11 mouse cellular contexts compared by ENCODE assay signal in the genomic region with DNA sequence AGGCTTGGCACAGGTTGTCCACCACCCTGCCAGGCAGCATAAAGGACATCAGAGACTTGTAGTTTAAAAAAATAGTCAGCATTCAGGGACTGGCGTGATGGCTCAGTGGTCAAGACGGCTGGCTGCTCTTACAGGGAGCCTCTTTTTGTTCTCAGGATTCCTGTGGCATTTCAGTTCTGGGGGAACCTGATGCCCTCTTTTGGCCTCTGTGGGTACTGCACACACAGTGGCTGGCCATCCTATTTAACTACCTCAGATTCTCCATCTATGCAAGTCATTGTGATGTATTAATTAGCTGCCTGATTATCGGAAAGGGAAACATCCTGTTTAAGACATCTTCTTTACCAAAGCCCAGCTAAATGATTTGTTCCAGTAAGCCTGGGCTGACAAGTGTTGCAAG.
DNase-seq lines count a peak whose midpoint lies in the region; ATAC-seq and TF ChIP-seq lines count a peak whose summit lies in the region.
"Had no signal": no experiment of that assay in that cellular context is flagged by ENCODE, and none has a peak within 500 bp of the region (broad histone marks: within the 10 kb centered on the region; RNA-seq: fewer than 3 reads in every experiment).

No protein-coding gene starts in this region.

- no peaks in the 10 kb centered on the region for H3K4me1 ChIP-seq in hindbrain, postnatal 0 days (ENCODE audit: insufficient read depth, low read length)
- no peaks in the 10 kb centered on the region for H3K4me1 ChIP-seq in hindbrain, embryonic 14.5 days (replicated peaks; ENCODE audit: control insufficient read depth, insufficient read depth, low read length)
- no peaks in the 10 kb centered on the region for H3K4me1 ChIP-seq in midbrain, embryonic 14.5 days (ENCODE audit: control insufficient read depth, insufficient read depth, low read length)
- H3K4me1 ChIP-seq in midbrain, embryonic 11.5 days (ENCODE audit: control insufficient read depth, insufficient read depth, low read length): no peaks in the 10 kb centered on the region
- H3K4me1 ChIP-seq: liver, embryonic 13.5 days had no signal

- H3K27me3 ChIP-seq in hindbrain, postnatal 0 days (ENCODE audit: insufficient read depth, low read length): no peaks in the 10 kb centered on the region
- H3K27me3 ChIP-seq in hindbrain, embryonic 14.5 days (ENCODE audit: control insufficient read depth, insufficient read depth, low read length): no peaks in the 10 kb centered on the region
- H3K27me3 ChIP-seq in midbrain, embryonic 14.5 days (ENCODE audit: control insufficient read depth, insufficient read depth, low read length): no peaks in the 10 kb centered on the region
- no peaks in the 10 kb centered on the region for H3K27me3 ChIP-seq in midbrain, embryonic 11.5 days (ENCODE audit: control insufficient read depth, insufficient read depth, low read length)
- H3K27me3 ChIP-seq: forebrain, embryonic 15.5 days; liver, embryonic 13.5 days had no signal

- no peak overlapping the region for H3K4me2 ChIP-seq in hindbrain, postnatal 0 days (ENCODE audit: low read depth, low read length)
- no peak overlapping the region for H3K4me2 ChIP-seq in hindbrain, embryonic 14.5 days (replicated peaks)
- H3K4me2 ChIP-seq in midbrain, embryonic 14.5 days (ENCODE audit: low read length): no peak overlapping the region
- H3K4me2 ChIP-seq in midbrain, embryonic 11.5 days: no peak overlapping the region
- H3K4me2 ChIP-seq: forebrain, embryonic 15.5 days; liver, embryonic 13.5 days had no signal

- TF ChIP-seq CTCF in hindbrain, postnatal 0 days (IDR thresholded peaks at IDR 0.05; ENCODE audit: low read depth): peak; percentile 63

- H3K4me3 ChIP-seq in hindbrain, postnatal 0 days (ENCODE audit: low read length): no peak overlapping the region
- H3K4me3 ChIP-seq in hindbrain, embryonic 14.5 days (replicated peaks; ENCODE audit: low read length): no peak overlapping the region
- H3K4me3 ChIP-seq in midbrain, embryonic 14.5 days (replicated peaks; ENCODE audit: low read depth, low read length): no peak overlapping the region
- no peak overlapping the region for H3K4me3 ChIP-seq in midbrain, embryonic 11.5 days (ENCODE audit: low read depth, low read length)
- H3K4me3 ChIP-seq: forebrain, embryonic 15.5 days; liver, embryonic 13.5 days had no signal

- no peak overlapping the region for H3K27ac ChIP-seq in hindbrain, postnatal 0 days
- no peak overlapping the region for H3K27ac ChIP-seq in hindbrain, embryonic 14.5 days
- no peak overlapping the region for H3K27ac ChIP-seq in midbrain, embryonic 14.5 days (replicated peaks; ENCODE audit: low read depth, low read length)
- no peak overlapping the region for H3K27ac ChIP-seq in midbrain, embryonic 11.5 days (ENCODE audit: low read depth, low read length)
- H3K27ac ChIP-seq: forebrain, embryonic 15.5 days; liver, embryonic 13.5 days had no signal

- no peak for DNase-seq in hindbrain, postnatal 0 days (ENCODE audit: low spot score)
- DNase-seq in hindbrain, embryonic 14.5 days (ENCODE audit: low spot score): no peak
- peak; percentile 18 for DNase-seq in midbrain, embryonic 14.5 days
- no peak for DNase-seq in midbrain, embryonic 11.5 days (ENCODE audit: low spot score, missing footprints)
- DNase-seq in R1 (ENCODE audit: low read depth, low spot score) (peak; percentile 77), adipocyte (ENCODE audit: low spot score) (no peak)
- DNase-seq in naive thymus-derived CD4-positive, alpha-beta T cell, adult 2 months (ENCODE audit: low read depth): peak; percentile 20
- no peak for DNase-seq in heart, adult 11 months
- DNase-seq: liver, embryonic 13.5 days; right cerebral cortex, postnatal 25 days had no signal

- 73% methylated on average over 3 of the region's 3 CpGs for WGBS in hindbrain, postnatal 0 days
- 79% methylated on average over 3 of the region's 3 CpGs for WGBS in hindbrain, embryonic 14.5 days
- WGBS in midbrain, embryonic 14.5 days: 57% methylated on average over 3 of the region's 3 CpGs
- WGBS in midbrain, embryonic 11.5 days: 72% methylated on average over 3 of the region's 3 CpGs

- ATAC-seq in hindbrain, postnatal 0 days: no peak
- ATAC-seq in hindbrain, embryonic 14.5 days (ENCODE audit: low FRiP score): no peak
- ATAC-seq in midbrain, embryonic 14.5 days (ENCODE audit: low FRiP score, low TSS enrichment): no peak
- ATAC-seq in midbrain, embryonic 11.5 days (ENCODE audit: low FRiP score): no peak
- ATAC-seq: forebrain, embryonic 15.5 days had no signal

- H3K9ac ChIP-seq in hindbrain, postnatal 0 days (replicated peaks; ENCODE audit: low read length): no peak overlapping the region
- H3K9ac ChIP-seq in hindbrain, embryonic 14.5 days: no peak overlapping the region
- H3K9ac ChIP-seq in midbrain, embryonic 14.5 days (replicated peaks; ENCODE audit: low read length): no peak overlapping the region
- no peak overlapping the region for H3K9ac ChIP-seq in midbrain, embryonic 11.5 days (ENCODE audit: low read length)
- H3K9ac ChIP-seq: forebrain, embryonic 15.5 days; liver, embryonic 13.5 days had no signal

- no peaks in the 10 kb centered on the region for H3K9me3 ChIP-seq in hindbrain, postnatal 0 days (ENCODE audit: low read length)
- no peaks in the 10 kb centered on the region for H3K9me3 ChIP-seq in hindbrain, embryonic 14.5 days (ENCODE audit: control insufficient read depth, low read length)
- H3K9me3 ChIP-seq in midbrain, embryonic 14.5 days (ENCODE audit: control insufficient read depth, low read length): no peaks in the 10 kb centered on the region
- no peaks in the 10 kb centered on the region for H3K9me3 ChIP-seq in midbrain, embryonic 11.5 days (ENCODE audit: control insufficient read depth, low read length)
- H3K9me3 ChIP-seq: forebrain, embryonic 15.5 days; liver, embryonic 13.5 days had no signal

- H3K36me3 ChIP-seq in hindbrain, postnatal 0 days (ENCODE audit: insufficient read depth, low read length): no peaks in the 10 kb centered on the region
- H3K36me3 ChIP-seq in hindbrain, embryonic 14.5 days (replicated peaks; ENCODE audit: control insufficient read depth, insufficient read depth): no peaks in the 10 kb centered on the region
- no peaks in the 10 kb centered on the region for H3K36me3 ChIP-seq in midbrain, embryonic 14.5 days (ENCODE audit: control insufficient read depth, insufficient read depth, low read length)
- H3K36me3 ChIP-seq in midbrain, embryonic 11.5 days (ENCODE audit: control insufficient read depth, insufficient read depth, low read length): no peaks in the 10 kb centered on the region
- H3K36me3 ChIP-seq: forebrain, embryonic 15.5 days; liver, embryonic 13.5 days had no signal

Comparison
In these comparisons a context has a peak if more than half of its experiments do, and no peak if none do; other contexts are left out.
1. DNase-seq: peak in midbrain, embryonic 14.5 days (single experiment), R1 (single experiment) and naive thymus-derived CD4-positive, alpha-beta T cell, adult 2 months (single experiment); none in hindbrain, postnatal 0 days (single experiment), hindbrain, embryonic 14.5 days (single experiment), midbrain, embryonic 11.5 days (single experiment), adipocyte (single experiment) and heart, adult 11 months (single experiment).